Mouse (Mus musculus): ENCODE measurements around the gene Prom1.
A peak's percentile ranks its signal among the peaks of the same experiment; 100 is the strongest.

Gene Prom1

GRCm38 (mm10) chr5:44081108-44081507, 20.7 kb downstream of the Prom1 start:
- no peak for DNase-seq (ENCODE audit: extremely low read depth, low read depth)

- DNase-seq (ENCODE audit: extremely low read depth, low read depth) = no peak
These were observed 21.4 kb downstream of the Prom1 start for GRCm38 (mm10) chr5:44080276-44081054.

- no peak for DNase-seq (ENCODE audit: extremely low read depth, low read depth)
These were observed 26.4 kb downstream of the Prom1 start for GRCm38 (mm10) chr5:44075432-44075831.

GRCm38 (mm10) chr5:44073634-44074033, 28.2 kb downstream of the Prom1 start:
- no peak for DNase-seq (ENCODE audit: extremely low read depth, low read depth)

GRCm38 (mm10) chr5:44070529-44071133, 31.2 kb downstream of the Prom1 start:
- no peak for DNase-seq (ENCODE audit: extremely low read depth, low read depth)

- no peak for DNase-seq (ENCODE audit: extremely low read depth, low read depth)
These were observed 43.6 kb downstream of the Prom1 start for GRCm38 (mm10) chr5:44058258-44058657.

GRCm38 (mm10) chr5:44050213-44050612, 51.6 kb downstream of the Prom1 start:
- DNase-seq (ENCODE audit: extremely low read depth, low read depth) = no peak

GRCm38 (mm10) chr5:44049395-44049976, 52.3 kb downstream of the Prom1 start:
- DNase-seq (ENCODE audit: extremely low read depth, low read depth) = no peak

- DNase-seq (ENCODE audit: extremely low read depth, low read depth) = peak; percentile 26
These were observed 53.1 kb downstream of the Prom1 start for GRCm38 (mm10) chr5:44048568-44049363.

- no peak for DNase-seq (ENCODE audit: extremely low read depth, low read depth)
These were observed 60.1 kb downstream of the Prom1 start for GRCm38 (mm10) chr5:44041725-44042124.

GRCm38 (mm10) chr5:44041056-44041455, 60.8 kb downstream of the Prom1 start:
- DNase-seq (ENCODE audit: extremely low read depth, low read depth) = no peak

- no peak for DNase-seq (ENCODE audit: extremely low read depth, low read depth)
These were observed 103.4 kb downstream of the Prom1 start for GRCm38 (mm10) chr5:43998295-43998989.

- DNase-seq (ENCODE audit: extremely low read depth, low read depth) = no peak
These were observed 104.2 kb downstream of the Prom1 start for GRCm38 (mm10) chr5:43997626-43998025.

- no peak for DNase-seq (ENCODE audit: extremely low read depth, low read depth)
These were observed 105.7 kb downstream of the Prom1 start for GRCm38 (mm10) chr5:43996162-43996561.

- DNase-seq (ENCODE audit: extremely low read depth, low read depth) = no peak
These were observed 106.9 kb downstream of the Prom1 start for GRCm38 (mm10) chr5:43994981-43995380.

- DNase-seq (ENCODE audit: extremely low read depth, low read depth) = peak; percentile 1
These were observed 111.5 kb downstream of the Prom1 start for GRCm38 (mm10) chr5:43990316-43990715.

GRCm38 (mm10) chr5:43989017-43989416, 112.8 kb downstream of the Prom1 start:
- no peak for DNase-seq (ENCODE audit: extremely low read depth, low read depth)

- DNase-seq (ENCODE audit: extremely low read depth, low read depth) = no peak
These were observed 115.6 kb downstream of the Prom1 start for GRCm38 (mm10) chr5:43986212-43986611.

GRCm38 (mm10) chr5:43982896-43983295, 118.9 kb downstream of the Prom1 start:
- DNase-seq (ENCODE audit: extremely low read depth, low read depth) = no peak

GRCm38 (mm10) chr5:43981620-43982019, 120.2 kb downstream of the Prom1 start, which contains the start of gene Fgfbp1:
Gene Fgfbp1 (minus strand): TSS chr5:43981779.
- no peak for DNase-seq (ENCODE audit: extremely low read depth, low read depth)

GRCm38 (mm10) chr5:43980397-43980796, 121.4 kb downstream of the Prom1 start:
- DNase-seq (ENCODE audit: extremely low read depth, low read depth) = no peak
